Mouse (Mus musculus) spleen, adult 18-20 months (tissue): Measurements from ENCODE around the gene A030005L19Rik.
"Not testable (repeated sequence)": the region's sequence is repeated elsewhere in the genome, so short reads cannot be mapped to it uniquely, and the experiment has no call there.

ENCODE experiments used
- DNase-seq, 2 experiments: peaks; one replicate each; pipeline ENCODE4 v3.0.0; 2022; ENCODE audit warnings: mixed read lengths in 2 of 2

The A030005L19Rik gene

GRCm38 (mm10) chr1:82913025-82913424, at the start of gene A030005L19Rik:
Gene A030005L19Rik, plus strand, starts transcription at chr1:82913325.
- DNase-seq, result no peak

DNA sequence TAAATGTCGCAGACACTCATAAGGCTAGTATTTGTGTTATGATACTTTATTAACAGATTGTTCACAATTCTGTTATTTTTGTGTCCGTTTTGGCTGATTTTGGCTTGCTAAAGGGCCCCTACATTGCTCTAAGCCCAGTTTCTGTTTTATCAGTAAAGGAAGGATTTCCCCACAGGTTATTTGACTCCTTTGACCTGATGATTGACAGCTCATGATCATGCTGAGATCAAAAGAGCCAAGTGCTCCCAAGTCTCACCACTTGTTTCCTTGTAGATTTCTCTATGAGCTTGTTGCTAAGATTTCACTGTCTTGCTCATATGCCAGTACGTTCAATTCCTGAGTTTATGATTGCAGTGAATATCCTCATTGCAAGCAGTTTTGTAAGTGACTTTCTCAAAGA, 42.9 kb upstream of the A030005L19Rik start:
- no peak for DNase-seq

DNA sequence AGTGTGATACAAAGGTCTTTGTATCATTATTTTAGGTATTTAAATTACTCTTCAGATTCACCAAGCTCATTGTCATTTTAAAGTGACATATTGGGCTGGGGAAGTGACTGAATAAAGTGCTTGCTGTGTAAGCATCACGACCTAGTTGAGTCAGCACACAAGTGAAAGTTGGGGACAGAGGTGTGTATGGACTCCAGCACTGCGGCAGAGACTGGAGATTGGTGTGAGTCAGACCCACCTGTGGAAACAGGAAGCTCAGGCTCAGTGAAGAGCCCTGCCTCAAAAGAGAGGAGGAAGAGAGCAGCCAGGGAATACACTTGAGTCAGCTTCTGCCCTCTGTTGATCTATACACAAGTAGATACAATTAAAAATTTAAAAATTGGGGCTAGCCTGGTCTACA, 34.0 kb upstream of the A030005L19Rik start:
- DNase-seq, result no peak

- DNase-seq, result no peak
Measured at GRCm38 (mm10) chr1:82880196-82880595, 32.9 kb upstream of the A030005L19Rik start.

- no peak for DNase-seq
Measured at GRCm38 (mm10) chr1:82893269-82893668, 19.9 kb upstream of the A030005L19Rik start.

GRCm38 (mm10) chr1:82900567-82900966, 12.6 kb upstream of the A030005L19Rik start:
- no peak for DNase-seq

GRCm38 (mm10) chr1:82901201-82901600, 11.9 kb upstream of the A030005L19Rik start:
- DNase-seq, result no peak

DNA sequence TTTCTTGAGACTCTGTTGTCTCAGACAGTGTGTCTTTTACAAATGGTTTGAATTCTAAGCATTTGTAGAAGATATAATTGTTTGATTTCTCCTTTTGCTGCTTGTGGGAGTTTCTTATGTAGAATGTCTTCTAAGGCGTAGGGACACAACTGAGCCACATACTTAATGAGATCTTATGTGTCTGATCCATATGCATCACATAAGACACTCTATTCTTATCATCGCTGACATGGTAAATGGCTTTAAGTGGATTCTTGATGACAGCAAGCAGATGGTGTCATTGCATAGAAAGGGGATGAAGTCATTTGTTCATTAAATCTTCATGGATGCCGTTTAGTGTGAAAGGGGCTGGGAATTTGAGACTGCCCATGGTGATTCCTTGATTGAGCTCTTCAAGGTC, 7.2 kb upstream of the A030005L19Rik start:
- no peak for DNase-seq

DNA sequence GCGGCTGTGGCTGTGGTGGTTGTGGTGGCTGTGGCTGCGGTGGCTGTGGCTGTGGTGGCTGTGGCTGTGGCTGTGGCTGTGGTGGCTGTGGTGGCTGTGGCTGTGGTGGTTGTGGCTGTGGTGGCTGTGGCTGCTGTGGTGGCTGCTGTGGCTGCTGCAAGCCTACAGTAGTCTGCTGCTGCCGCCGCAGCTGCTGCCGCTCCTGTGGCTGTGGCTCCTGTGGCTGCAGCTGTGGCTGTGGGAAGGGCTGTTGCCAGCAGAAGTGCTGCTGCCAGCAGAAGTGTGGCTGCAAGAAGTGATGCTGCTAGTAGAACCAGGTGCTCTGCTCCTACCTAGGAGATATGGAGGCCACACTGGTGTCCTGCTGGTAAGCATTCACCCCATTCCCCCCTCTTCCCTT, 309 bp downstream of the A030005L19Rik start:
- DNase-seq, result not testable (repeated sequence)

GRCm38 (mm10) chr1:82924650-82925049, 11.5 kb downstream of the A030005L19Rik start, which contains the start of gene A030014E15Rik:
Gene A030014E15Rik, plus strand, starts transcription at chr1:82924917.
- DNase-seq, result no peak

- DNase-seq, result not testable (repeated sequence)
Measured at GRCm38 (mm10) chr1:82930558-82930957, 17.4 kb downstream of the A030005L19Rik start.

DNA sequence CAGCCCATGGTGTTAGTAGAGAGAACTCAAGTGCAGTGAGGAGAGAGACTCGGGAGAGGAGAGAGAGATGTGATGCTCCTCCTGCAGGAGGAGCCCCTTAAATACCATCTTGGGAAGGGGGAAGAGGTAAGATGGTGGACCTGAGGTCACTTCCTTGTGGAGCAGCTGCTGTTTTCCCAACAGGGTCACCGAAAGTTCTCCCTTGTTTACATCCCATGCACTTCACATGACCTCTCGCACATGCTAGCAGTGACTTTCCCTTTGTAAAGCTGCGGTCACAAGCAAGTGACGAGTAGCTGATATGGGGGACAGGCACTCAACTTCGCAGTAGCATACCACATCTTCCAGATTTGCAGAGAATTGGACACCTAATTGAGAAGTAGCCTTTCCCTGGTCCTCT, 18.2 kb downstream of the A030005L19Rik start, which contains the start of gene Gm6217:
Gene Gm6217 (minus strand): TSS at position 74 of the 400 bp plus-strand sequence.
- not testable (repeated sequence) for DNase-seq

GRCm38 (mm10) chr1:82938666-82939065, 25.5 kb downstream of the A030005L19Rik start:
- no peak for DNase-seq

GRCm38 (mm10) chr1:82942505-82942904, 29.4 kb downstream of the A030005L19Rik start:
- DNase-seq, result not testable (repeated sequence)

DNA sequence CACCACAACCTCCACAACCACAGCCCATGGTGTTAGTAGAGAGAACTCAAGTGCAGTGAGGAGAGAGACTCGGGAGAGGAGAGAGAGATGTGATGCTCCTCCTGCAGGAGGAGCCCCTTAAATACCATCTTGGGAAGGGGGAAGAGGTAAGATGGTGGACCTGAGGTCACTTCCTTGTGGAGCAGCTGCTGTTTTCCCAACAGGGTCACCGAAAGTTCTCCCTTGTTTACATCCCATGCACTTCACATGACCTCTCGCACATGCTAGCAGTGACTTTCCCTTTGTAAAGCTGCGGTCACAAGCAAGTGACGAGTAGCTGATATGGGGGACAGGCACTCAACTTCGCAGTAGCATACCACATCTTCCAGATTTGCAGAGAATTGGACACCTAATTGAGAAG, 30.2 kb downstream of the A030005L19Rik start, which contains the start of gene A030003K21Rik:
Gene A030003K21Rik (minus strand): TSS at position 94 of the 400 bp plus-strand sequence.
- DNase-seq, result not testable (repeated sequence)

DNA sequence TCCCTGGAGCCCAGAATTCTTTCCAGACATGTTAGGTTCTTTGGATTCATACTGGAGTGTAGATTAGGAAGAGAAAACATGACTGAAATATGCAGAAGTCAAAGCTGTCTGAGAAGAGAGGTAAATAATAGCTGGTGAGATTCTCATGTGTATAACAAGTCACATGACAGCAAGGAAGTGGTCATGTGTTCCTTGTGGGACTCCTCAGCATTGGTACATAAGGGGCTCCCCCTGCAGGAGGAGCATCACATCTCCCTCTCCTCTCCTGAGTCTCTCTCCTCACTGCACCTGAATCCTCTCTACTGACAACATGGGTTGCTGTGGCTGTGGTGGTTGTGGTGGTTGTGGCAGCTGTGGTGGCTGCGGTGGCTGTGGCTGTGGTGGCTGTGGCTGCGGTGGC, 32.9 kb downstream of the A030005L19Rik start:
- DNase-seq, result not testable (repeated sequence)

- no peak for DNase-seq
Measured at GRCm38 (mm10) chr1:82948601-82949000, 35.5 kb downstream of the A030005L19Rik start.

GRCm38 (mm10) chr1:82955913-82956312, 42.8 kb downstream of the A030005L19Rik start, which contains the start of gene Gm7544:
Gene Gm7544, minus strand, starts transcription at chr1:82956013.
- not testable (repeated sequence) for DNase-seq

GRCm38 (mm10) chr1:82959870-82960385, 46.8 kb downstream of the A030005L19Rik start, which contains the start of gene Gm47955:
Gene Gm47955, plus strand, starts transcription at chr1:82960286.
- DNase-seq, result no peak
